Mouse (Mus musculus): ENCODE data around the gene Dlx1.

DNA sequence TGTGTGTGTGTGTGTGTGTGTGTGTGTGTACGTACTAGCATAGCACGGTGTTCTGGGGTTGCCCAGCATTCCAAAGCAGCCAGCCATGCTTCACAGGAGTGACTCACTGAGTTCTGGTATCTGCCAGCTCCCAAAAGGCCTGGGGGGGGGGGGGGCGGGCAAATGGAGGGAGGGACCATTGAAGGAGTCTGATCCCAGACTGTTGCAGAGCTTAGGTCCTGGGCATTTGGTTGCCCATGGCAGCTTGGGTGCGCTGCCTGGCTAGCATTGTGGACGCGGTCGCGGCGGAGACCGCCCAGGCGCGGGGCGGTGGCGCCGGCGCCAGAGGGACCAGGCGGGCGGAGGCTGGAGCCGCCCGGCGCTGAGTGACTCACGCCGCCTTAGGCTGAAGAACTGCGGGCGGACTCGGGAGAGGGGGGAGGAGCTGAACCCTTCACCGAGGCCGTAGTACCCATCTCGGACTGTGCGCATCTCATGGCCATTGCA, 14.9 kb downstream of the Dlx1 start:
- TF ChIP-seq E2F4 (IDR thresholded peaks at IDR 0.05; ENCODE audit: insufficient read depth) (no peak), USF1 (IDR thresholded peaks at IDR 0.05; ENCODE audit: low read depth) (no peak), POLR2AphosphoS2 (IDR thresholded peaks at IDR 0.05; ENCODE audit: insufficient read length, low read depth) (peak; percentile 64), POLR2A (IDR thresholded peaks at IDR 0.05; ENCODE audit: insufficient read length, low read depth) (peak; percentile 68), TCF12 (IDR thresholded peaks at IDR 0.05; ENCODE audit: insufficient read depth, poor library complexity, severe bottlenecking) (no peak), CEBPB (IDR thresholded peaks at IDR 0.05; ENCODE audit: insufficient read depth, poor library complexity, severe bottlenecking) (no peak), MYOD1 (IDR thresholded peaks at IDR 0.05; ENCODE audit: control insufficient read depth in 1 of 3, insufficient read length in 2 of 3, low read depth in 2 of 3) (peak in 1 of 3 experiments; percentile 3), MAX (IDR thresholded peaks at IDR 0.05; ENCODE audit: low read depth) (no peak), MYOG (IDR thresholded peaks at IDR 0.05; ENCODE audit: control insufficient read depth in 1 of 3, insufficient read depth in 1 of 3, insufficient read length in 2 of 3, low read depth in 2 of 3) (no peak), TCF3 (IDR thresholded peaks at IDR 0.05; ENCODE audit: insufficient read length, low read depth) (no peak), SRF (IDR thresholded peaks at IDR 0.05; ENCODE audit: control insufficient read depth, insufficient read length, low read depth) (no peak)
